Mouse (Mus musculus): ENCODE results near the gene Gm3448.
"Not testable (repeated sequence)": the region's sequence is repeated elsewhere in the genome, so short reads cannot be mapped to it uniquely, and the experiment has no call there.

Gene Gm3448

DNA sequence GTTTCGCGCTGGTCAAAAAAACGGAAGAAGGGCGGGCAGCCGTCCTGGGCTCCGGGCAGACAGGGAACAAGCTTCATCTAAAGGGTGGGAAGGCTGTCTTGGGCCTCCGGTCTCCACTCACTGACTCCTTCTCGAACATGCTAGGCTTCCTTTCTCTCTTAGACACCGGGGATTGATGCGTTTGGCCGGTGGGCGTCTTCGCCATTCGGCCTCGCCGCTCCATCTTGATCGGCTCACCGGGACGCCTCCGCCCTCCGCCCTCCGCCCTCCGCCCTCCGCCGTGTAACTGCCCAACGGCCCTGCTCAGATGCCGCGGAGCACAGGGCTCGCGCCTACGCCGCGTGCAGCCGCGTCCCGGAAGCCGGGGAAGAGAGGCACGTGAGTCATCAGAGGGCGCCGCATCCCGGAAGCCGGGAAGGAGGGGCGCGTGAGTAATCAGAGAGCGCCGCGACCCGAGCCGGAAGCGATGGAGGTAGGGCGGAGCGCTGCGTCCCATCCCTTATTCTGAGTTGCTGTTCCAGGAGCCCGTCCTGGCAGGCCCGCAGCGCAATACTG is at the start of gene Gm3448, which contains the start of the genes Ermard and Tcte3:
Gm3448 (minus strand) TSS at position 363 of the 555 bp plus-strand sequence.
Ermard (plus strand) TSS at position 34 of the 555 bp plus-strand sequence.
Tcte3 (minus strand) TSS at position 314 of the 555 bp plus-strand sequence.
- DNase-seq (ENCODE audit: low read depth, low spot score) = not testable (repeated sequence)

GRCm38 (mm10) chr17:15088591-15089001 is 47.3 kb upstream of the Gm3448 start:
- DNase-seq (ENCODE audit: low read depth, low spot score) = no peak

GRCm38 (mm10) chr17:15088166-15088565 is 46.8 kb upstream of the Gm3448 start:
- DNase-seq (ENCODE audit: low read depth, low spot score) = no peak

DNA sequence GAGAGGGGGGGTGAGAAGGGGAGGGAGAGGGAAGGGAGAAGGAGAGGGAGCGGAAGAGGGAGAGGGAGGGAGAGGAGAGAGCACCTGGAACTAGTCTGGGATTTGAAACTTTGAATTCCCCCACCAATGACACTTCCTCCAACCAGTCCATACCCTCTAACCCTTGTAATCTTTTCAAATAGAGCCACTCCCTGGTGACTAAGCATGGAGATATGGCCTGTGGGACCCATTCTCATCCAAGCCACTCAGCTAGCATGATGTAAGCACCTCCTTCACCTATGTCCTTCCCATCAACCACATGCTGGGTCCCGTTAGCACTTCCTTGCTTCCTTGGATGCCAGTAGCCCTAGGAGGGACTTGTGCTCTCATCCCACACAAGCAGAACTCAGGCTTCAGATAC is 43.7 kb upstream of the Gm3448 start:
- no peak for DNase-seq (ENCODE audit: low read depth, low spot score)

GRCm38 (mm10) chr17:15084226-15084848 is 43.0 kb upstream of the Gm3448 start:
- no peak for DNase-seq (ENCODE audit: low read depth, low spot score)

DNA sequence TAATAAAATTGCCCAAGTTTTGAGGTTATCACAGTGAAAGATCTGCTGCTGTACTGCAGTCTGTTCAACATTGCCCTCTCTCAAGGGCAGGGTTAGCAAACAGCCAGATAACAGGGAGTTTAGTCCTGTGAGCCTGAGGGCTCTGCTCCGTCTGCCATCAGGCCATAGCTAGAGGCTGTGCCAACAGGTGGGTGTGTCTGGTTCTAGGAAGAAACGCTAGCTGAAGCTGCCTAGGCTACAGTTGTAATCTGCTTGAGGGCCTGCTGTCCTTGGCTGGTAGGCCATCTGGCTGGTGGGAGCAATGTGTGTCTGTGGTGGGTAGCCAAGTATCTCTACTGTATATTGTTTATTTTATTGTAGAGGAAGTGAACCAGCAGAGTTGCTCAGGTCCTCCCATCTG is 36.2 kb upstream of the Gm3448 start:
- no peak for DNase-seq (ENCODE audit: low read depth, low spot score)

- DNase-seq (ENCODE audit: low read depth, low spot score) = no peak
Measured at GRCm38 (mm10) chr17:15075033-15075432, 33.7 kb upstream of the Gm3448 start.

DNA sequence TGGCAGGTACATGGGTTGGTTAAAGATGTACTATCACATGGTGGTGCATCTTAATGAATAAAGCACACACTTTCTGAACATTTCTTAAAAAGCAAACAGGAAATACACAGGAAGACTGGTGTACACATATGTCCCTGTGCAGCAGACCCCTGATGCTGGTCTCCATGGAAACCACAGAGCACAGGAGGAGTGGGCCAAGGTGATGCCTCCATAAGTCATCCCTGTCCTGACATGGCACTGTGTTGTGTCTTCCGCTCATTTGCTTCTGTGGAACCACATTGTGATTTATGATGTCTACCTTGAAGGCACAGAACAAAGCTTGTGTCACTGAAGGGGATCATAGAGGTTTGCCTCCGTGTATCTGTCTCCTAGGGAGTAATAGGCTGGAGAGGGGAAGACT is 30.9 kb upstream of the Gm3448 start:
- DNase-seq (ENCODE audit: low read depth, low spot score) = no peak

- DNase-seq (ENCODE audit: low read depth, low spot score) = no peak
Measured at GRCm38 (mm10) chr17:15069124-15069523, 27.8 kb upstream of the Gm3448 start.

- DNase-seq (ENCODE audit: low read depth, low spot score) = no peak
Measured at GRCm38 (mm10) chr17:15068040-15068792, 26.9 kb upstream of the Gm3448 start.

DNA sequence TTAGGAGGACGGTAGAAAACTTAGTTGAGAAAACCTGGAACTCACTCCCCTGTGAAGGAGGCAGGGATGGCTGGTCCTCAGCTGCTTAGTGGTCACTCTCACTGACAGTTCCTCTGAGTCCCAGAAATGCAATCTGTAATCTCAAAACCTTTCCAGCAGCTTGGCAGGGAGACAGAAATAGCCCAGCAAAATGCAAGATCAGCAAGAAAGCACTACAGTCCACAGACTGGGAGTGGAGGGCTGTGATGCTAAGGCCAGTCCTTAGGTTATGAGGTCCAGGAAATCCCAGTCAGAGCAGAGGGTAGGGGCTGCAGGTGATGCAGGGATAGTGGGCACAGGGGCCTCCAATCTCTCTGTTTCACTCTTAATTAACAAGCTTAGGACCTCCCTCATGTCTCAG is 25.6 kb upstream of the Gm3448 start:
- DNase-seq (ENCODE audit: low read depth, low spot score) = no peak

- no peak for DNase-seq (ENCODE audit: low read depth, low spot score)
Measured at GRCm38 (mm10) chr17:15066066-15066465, 24.7 kb upstream of the Gm3448 start.

DNA sequence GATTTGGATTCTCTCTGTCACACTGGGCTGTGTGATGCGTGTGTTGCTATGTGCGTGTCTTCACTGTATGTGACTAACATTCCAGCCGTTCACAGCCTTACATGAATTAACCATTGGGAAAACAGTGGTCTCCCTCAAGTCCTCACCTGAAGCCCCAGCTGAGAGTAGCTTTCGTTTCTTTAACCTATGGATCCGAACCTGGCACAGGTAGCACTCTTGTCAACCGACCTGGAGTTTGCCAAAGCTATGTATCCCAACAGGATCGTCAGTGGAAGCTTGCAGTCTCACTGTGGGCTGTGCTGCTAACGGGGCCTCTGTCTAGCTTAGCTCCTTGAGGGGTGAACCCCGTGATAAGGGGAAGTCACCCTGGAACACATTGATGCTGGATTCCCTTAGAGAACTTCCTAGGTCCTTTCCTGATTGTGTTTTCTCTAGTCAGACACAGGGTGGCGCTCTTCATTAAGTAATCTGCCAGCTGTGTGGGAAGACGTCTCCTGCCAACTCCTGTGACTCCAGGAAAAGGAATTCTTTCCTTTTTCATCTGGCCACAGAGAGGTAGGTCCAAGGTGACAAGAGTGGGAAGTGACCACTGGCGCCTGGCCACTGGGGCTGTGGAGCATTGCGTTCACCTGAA is 24.2 kb upstream of the Gm3448 start:
- DNase-seq (ENCODE audit: low read depth, low spot score) = peak; percentile 31

- DNase-seq (ENCODE audit: low read depth, low spot score) = no peak
Measured at GRCm38 (mm10) chr17:15060356-15060755, 19.0 kb upstream of the Gm3448 start.

DNA sequence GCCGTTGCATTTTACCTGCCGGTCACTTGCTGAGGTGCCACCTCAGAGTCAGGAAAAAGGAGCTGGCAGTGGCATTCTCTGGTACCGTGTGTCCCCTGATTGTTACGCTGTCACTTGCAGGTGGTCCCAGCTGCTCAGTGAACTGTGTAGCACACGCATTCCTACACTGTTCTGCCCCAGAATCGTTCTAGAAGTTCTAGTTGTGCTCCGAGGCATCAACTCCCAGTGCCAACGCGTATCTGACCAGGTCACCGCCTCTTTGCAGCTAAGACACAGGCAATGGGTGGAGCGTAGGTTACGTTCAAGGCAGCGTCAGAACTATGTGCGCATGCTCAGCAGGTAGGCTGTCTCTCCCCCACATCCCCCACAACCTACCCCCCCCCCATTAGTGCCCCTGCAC is 18.3 kb upstream of the Gm3448 start:
- DNase-seq (ENCODE audit: low read depth, low spot score) = no peak

- DNase-seq (ENCODE audit: low read depth, low spot score) = no peak
Measured at GRCm38 (mm10) chr17:15058161-15058591, 16.8 kb upstream of the Gm3448 start.

GRCm38 (mm10) chr17:15055925-15056324 is 14.6 kb upstream of the Gm3448 start:
- no peak for DNase-seq (ENCODE audit: low read depth, low spot score)

DNA sequence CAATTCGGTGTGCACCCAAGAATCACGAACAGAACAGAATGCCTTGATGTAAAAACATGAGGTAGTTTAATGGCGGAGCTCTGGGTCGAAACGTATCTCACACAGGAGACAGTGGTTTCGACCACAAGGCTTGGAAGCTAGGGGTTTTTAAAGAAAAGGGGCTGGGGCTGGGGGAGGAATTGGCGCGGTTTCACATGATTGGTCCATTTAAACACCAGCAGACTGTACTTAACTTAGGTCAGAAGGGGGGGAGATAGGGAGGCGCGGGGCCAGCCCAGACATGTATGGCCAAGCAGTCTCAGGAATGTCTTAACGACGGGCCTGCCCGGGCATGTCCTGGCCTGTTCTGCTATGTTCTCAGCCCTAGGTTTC is 12.5 kb upstream of the Gm3448 start:
- not testable (repeated sequence) for DNase-seq (ENCODE audit: low read depth, low spot score)

DNA sequence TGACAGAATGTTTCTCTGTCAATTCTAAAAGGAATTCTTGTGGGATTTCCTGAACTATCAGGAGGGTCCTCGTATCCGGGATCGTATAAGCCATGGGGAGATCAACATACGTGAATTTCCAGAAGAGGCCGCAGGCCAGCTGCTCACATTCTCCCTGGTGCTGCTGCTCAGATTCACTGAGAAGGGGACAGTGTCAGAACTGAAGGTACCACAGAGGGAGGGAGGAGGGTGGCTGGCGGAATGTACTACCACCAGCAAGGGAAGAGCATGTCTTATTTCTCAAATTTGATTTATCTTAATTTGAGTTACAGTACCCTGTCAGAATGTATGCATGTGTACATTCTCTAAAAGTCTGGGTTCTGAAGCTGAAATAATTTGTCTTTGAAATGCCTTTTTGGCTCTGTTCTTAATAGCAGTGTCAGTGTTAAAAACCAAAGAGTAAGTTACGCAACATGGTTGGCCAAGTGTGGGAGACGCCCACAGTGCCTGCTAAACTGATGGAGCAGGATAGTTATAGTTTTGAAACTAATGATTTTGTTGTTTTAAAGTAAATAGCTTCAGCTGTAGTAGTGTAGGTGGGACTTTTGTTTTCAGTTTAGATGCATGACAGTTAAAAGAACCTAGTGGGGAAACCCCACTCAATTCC is 12.0 kb upstream of the Gm3448 start:
- DNase-seq (ENCODE audit: low read depth, low spot score) = not testable (repeated sequence)

- not testable (repeated sequence) for DNase-seq (ENCODE audit: low read depth, low spot score)
Measured at GRCm38 (mm10) chr17:15052766-15053165, 11.4 kb upstream of the Gm3448 start.

DNA sequence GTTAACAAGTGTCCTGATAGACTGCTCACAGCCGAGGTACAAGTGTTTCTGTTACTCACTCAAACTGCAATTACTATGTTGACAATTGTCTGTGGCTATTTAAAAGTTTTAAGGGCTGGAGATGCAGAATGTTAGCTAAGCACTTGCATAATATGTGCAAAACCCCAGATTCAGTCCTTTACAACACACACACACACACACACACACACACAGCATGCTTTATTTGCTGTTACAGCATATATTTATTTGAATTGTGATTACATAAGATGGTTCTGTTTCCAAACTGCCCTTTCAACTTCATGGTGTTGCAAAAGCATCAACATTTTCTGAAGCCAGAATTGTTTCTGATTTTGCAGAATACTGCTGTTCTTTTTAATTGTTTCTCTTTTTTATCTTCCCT is 9.0 kb upstream of the Gm3448 start:
- DNase-seq (ENCODE audit: low read depth, low spot score) = not testable (repeated sequence)

DNA sequence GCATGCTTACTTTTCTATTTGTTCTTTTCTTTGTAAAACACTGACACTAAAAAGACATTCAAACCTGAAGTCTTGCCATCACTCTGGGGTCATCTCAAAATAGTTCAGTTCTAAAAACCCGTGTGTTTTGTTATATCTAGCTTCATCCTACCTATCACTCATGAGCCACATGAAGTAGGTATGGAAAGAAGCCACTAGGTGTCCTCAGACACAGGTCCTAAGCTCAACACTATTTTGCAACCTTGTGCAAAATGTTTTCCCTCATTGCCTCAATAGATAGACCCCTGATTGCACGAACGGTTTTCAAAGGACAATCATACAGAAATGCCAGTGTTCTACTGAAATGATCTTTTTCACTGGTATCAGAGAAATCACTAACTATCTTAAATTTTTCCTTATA is 882 bp downstream of the Gm3448 start:
- DNase-seq (ENCODE audit: low read depth, low spot score) = not testable (repeated sequence)
